20 mouse cellular contexts compared by ENCODE assay signal in genomic region chr17:53845796-53846195, GRCm38 (mm10). TPM values are rescaled to one million over a fixed set of nuclear protein-coding genes. Genes with fewer than 3 reads are reported as not detected.
A peak's percentile ranks its signal among the peaks of the same experiment; 100 is the strongest.
DNase-seq lines count a peak whose midpoint lies in the region; ATAC-seq and TF ChIP-seq lines count a peak whose summit lies in the region.
"Had no signal": no experiment of that assay in that cellular context is flagged by ENCODE, and none has a peak within 500 bp of the region (broad histone marks: within the 10 kb centered on the region; RNA-seq: fewer than 3 reads in every experiment).

No protein-coding gene starts in this region.

- no peaks in the 10 kb centered on the region for H3K27me3 ChIP-seq in liver, postnatal 0 days (ENCODE audit: insufficient read depth, low read length)
- no peaks in the 10 kb centered on the region for H3K27me3 ChIP-seq in kidney, adult 2 months (replicated peaks; ENCODE audit: control insufficient read depth, insufficient read depth, low read length)
- H3K27me3 ChIP-seq in forebrain, embryonic 13.5 days, result no peaks in the 10 kb centered on the region
- H3K27me3 ChIP-seq: CH12.LX; liver, embryonic 15.5 days; midbrain, embryonic 12.5 days had no signal

- TF ChIP-seq POLR2A in kidney, adult 2 months (IDR thresholded peaks at IDR 0.05; ENCODE audit: low read depth, low read length), result no peak

- H3K4me2 ChIP-seq in liver, postnatal 0 days (ENCODE audit: low read depth, low read length), result no peak overlapping the region
- H3K4me2 ChIP-seq in forebrain, embryonic 13.5 days, result no peak overlapping the region
- H3K4me2 ChIP-seq: liver, embryonic 15.5 days; midbrain, embryonic 12.5 days had no signal

- no peak for DNase-seq in liver, postnatal 0 days
- DNase-seq in liver (no peak), NIH3T3 (ENCODE audit: low read depth) (peak; percentile 18)
- peak; percentile 91 for DNase-seq in kidney, adult 2 months
- DNase-seq in lung, postnatal 14 days, result peak; percentile 5
- no peak for DNase-seq in layer of hippocampus, adult 8-10 months (ENCODE audit: low spot score in 2 of 2)
- DNase-seq: embryo, embryonic 11 days; gastrocnemius, postnatal 10 days; right cerebral cortex, postnatal 25 days had no signal

- no peak for TF ChIP-seq CTCF in liver, postnatal 0 days (IDR thresholded peaks at IDR 0.05; ENCODE audit: low read depth)
- TF ChIP-seq CTCF in kidney, adult 2 months (conservative IDR thresholded peaks at IDR 0.05; ENCODE audit: insufficient read depth, insufficient read length, low read depth, low read length), result no peak

- H3K9ac ChIP-seq in liver, postnatal 0 days (replicated peaks), result no peak overlapping the region
- no peak overlapping the region for H3K9ac ChIP-seq in forebrain, embryonic 13.5 days
- H3K9ac ChIP-seq: liver, embryonic 15.5 days; midbrain, embryonic 12.5 days had no signal

- no peak overlapping the region for H3K4me3 ChIP-seq in liver, postnatal 0 days (ENCODE audit: low read depth, low read length)
- peak overlapping the region; percentile 17 for H3K4me3 ChIP-seq in kidney, adult 2 months (ENCODE audit: insufficient read depth, low read depth, low read length)
- no peak overlapping the region for H3K4me3 ChIP-seq in forebrain, embryonic 13.5 days
- H3K4me3 ChIP-seq: forebrain, embryonic 10.5 days; left cerebral cortex, adult 2 months; liver, embryonic 15.5 days; midbrain, embryonic 12.5 days had no signal

- no peak for TF ChIP-seq EP300 in liver, postnatal 0 days (IDR thresholded peaks at IDR 0.05; ENCODE audit: low read depth)

- WGBS in liver, postnatal 0 days (ENCODE audit: insufficient replicate concordance), result 54% methylated on average over 7 of the region's 7 CpGs
- WGBS in kidney, adult 2 months, result 26% methylated on average over 7 of the region's 7 CpGs
- WGBS in forebrain, embryonic 13.5 days, result 83% methylated on average over 7 of the region's 7 CpGs

- H3K36me3 ChIP-seq in liver, postnatal 0 days (replicated peaks; ENCODE audit: insufficient read depth, low read length), result no peaks in the 10 kb centered on the region
- H3K36me3 ChIP-seq in kidney, adult 2 months (ENCODE audit: control insufficient read depth, insufficient read depth, low read length), result no peaks in the 10 kb centered on the region
- H3K36me3 ChIP-seq in forebrain, embryonic 13.5 days (ENCODE audit: poor library complexity, severe bottlenecking), result no peaks in the 10 kb centered on the region
- H3K36me3 ChIP-seq: forebrain, embryonic 10.5 days; liver, embryonic 15.5 days; midbrain, embryonic 12.5 days had no signal

- ATAC-seq in liver, postnatal 0 days, result 0 out of 2 replicates have a peak, but pooled peaks have one; percentile 13
- no peak for ATAC-seq in forebrain, embryonic 13.5 days
- no peak for ATAC-seq in erythroid progenitor cell, adult 5-6 weeks (replicated peaks; ENCODE audit: low FRiP score, poor library complexity, severe bottlenecking)
- ATAC-seq: hindbrain, postnatal 0 days had no signal

- no peak overlapping the region for H3K27ac ChIP-seq in liver, postnatal 0 days (ENCODE audit: low read depth)
- peak overlapping the region; percentile 90 for H3K27ac ChIP-seq in kidney, adult 2 months (ENCODE audit: insufficient read depth, low read depth, low read length)
- H3K27ac ChIP-seq in forebrain, embryonic 13.5 days, result no peak overlapping the region
- H3K27ac ChIP-seq: forebrain, embryonic 10.5 days; hindbrain, postnatal 0 days; left cerebral cortex, adult 2 months; liver, embryonic 15.5 days; midbrain, embryonic 12.5 days had no signal

- H3K4me1 ChIP-seq in liver, postnatal 0 days (ENCODE audit: insufficient read depth), result no peaks in the 10 kb centered on the region
- peaks cover 13% of the 10 kb centered on the region for H3K4me1 ChIP-seq in kidney, adult 2 months (ENCODE audit: control insufficient read depth, insufficient read depth, low read length)
- H3K4me1 ChIP-seq in forebrain, embryonic 13.5 days, result no peaks in the 10 kb centered on the region
- H3K4me1 ChIP-seq: forebrain, embryonic 10.5 days; liver, embryonic 15.5 days; midbrain, embryonic 12.5 days had no signal

- no peaks in the 10 kb centered on the region for H3K9me3 ChIP-seq in liver, postnatal 0 days (ENCODE audit: low read length)
- H3K9me3 ChIP-seq in forebrain, embryonic 13.5 days (replicated peaks), result no peaks in the 10 kb centered on the region
- H3K9me3 ChIP-seq: forebrain, embryonic 10.5 days; liver, embryonic 15.5 days; midbrain, embryonic 12.5 days had no signal

RNA-seq across cellular contexts. Expression of gene Sult1c2, which starts 0.3 kb away (rescaled TPM):
- polyA plus RNA-seq in liver, postnatal 0 days (2015; fragmentation: Nextera tagmentation; extraction: Ambion mirVana), result 2.7 and 3.5 TPM in 2 replicates
- polyA plus RNA-seq in kidney, adult 2 months (2012; rRNA removed), result 77.9 and 94.0 TPM in 2 replicates
- polyA plus RNA-seq in forebrain, embryonic 13.5 days (2015; fragmentation: Nextera tagmentation; extraction: Ambion mirVana), result not detected in 2 replicates
- not detected for total RNA-seq in layer of hippocampus, adult 8-10 months (2022)
- total RNA-seq in erythroid progenitor cell, adult 5-6 weeks (2015; ENCODE audit: low replicate concordance), result not detected in 2 replicates
- total RNA-seq in erythroid progenitor cell, adult 5-6 weeks (2017; ENCODE audit: low replicate concordance), result not detected in 2 replicates
- total RNA-seq: CH12.LX; gastrocnemius, postnatal 10 days; hindbrain, postnatal 0 days; left cerebral cortex, adult 2 months had no signal
- polyA plus RNA-seq: forebrain, embryonic 10.5 days; heart, embryonic 14.5 days; hindbrain, postnatal 0 days; liver, embryonic 15.5 days; midbrain, embryonic 12.5 days; neural tube, embryonic 11.5 days; testis, adult 2 months had no signal

Comparison
In these comparisons a context has a peak if more than half of its experiments do, and no peak if none do; other contexts are left out.
1. DNase-seq: peak in NIH3T3 (single experiment), kidney, adult 2 months (single experiment) and lung, postnatal 14 days (single experiment); none in liver, postnatal 0 days (single experiment), liver (single experiment) and layer of hippocampus, adult 8-10 months (0 of 2).
2. RNA of gene Sult1c2, which starts 0.3 kb away (polyA plus RNA-seq): 77.9 to 94.0 TPM in kidney, adult 2 months; 2.7 to 3.5 TPM in liver, postnatal 0 days and not detected in forebrain, embryonic 13.5 days; every median in the first group is over 10 times any median in the second.